Mouse (Mus musculus) skeletal muscle tissue, adult 2 months (tissue): ENCODE results near the gene Vps13c.

Experiments used
- DNase-seq: peaks from one replicate; pipeline ENCODE4 v3.0.0-alpha.2; 2012; ENCODE audit warnings: low read depth, low spot score

The Vps13c gene

GRCm38 (mm10) chr9:67830411-67831358 lies 9.5 kb upstream of the Vps13c start:
- no peak for DNase-seq

- no peak for DNase-seq
Measured at GRCm38 (mm10) chr9:67831359-67832045, 8.7 kb upstream of the Vps13c start.

- DNase-seq: no peak
Measured at GRCm38 (mm10) chr9:67832046-67832605, 8.1 kb upstream of the Vps13c start, which contains the start of gene C2cd4a. Gene C2cd4a, minus strand, starts transcription at chr9:67832330.

- no peak for DNase-seq
Measured at GRCm38 (mm10) chr9:67834535-67834934, 5.7 kb upstream of the Vps13c start.

GRCm38 (mm10) chr9:67837311-67837710 lies 2.9 kb upstream of the Vps13c start:
- DNase-seq: no peak

GRCm38 (mm10) chr9:67842797-67843196 lies 2.6 kb downstream of the Vps13c start:
- no peak for DNase-seq

GRCm38 (mm10) chr9:67845012-67845411 lies 4.8 kb downstream of the Vps13c start:
- DNase-seq: no peak

GRCm38 (mm10) chr9:67845648-67846047 lies 5.5 kb downstream of the Vps13c start:
- DNase-seq: no peak

- DNase-seq: no peak
Measured at GRCm38 (mm10) chr9:67846089-67846488, 5.9 kb downstream of the Vps13c start.

- DNase-seq: no peak
Measured at GRCm38 (mm10) chr9:67847606-67848005, 7.4 kb downstream of the Vps13c start.

GRCm38 (mm10) chr9:67849397-67849796 lies 9.2 kb downstream of the Vps13c start:
- no peak for DNase-seq

- no peak for DNase-seq
Measured at GRCm38 (mm10) chr9:67849846-67850245, 9.7 kb downstream of the Vps13c start.

- DNase-seq: no peak
Measured at GRCm38 (mm10) chr9:67851150-67851549, 11.0 kb downstream of the Vps13c start.

- no peak for DNase-seq
Measured at GRCm38 (mm10) chr9:67860273-67860672, 20.1 kb downstream of the Vps13c start.

GRCm38 (mm10) chr9:67863332-67863731 lies 23.1 kb downstream of the Vps13c start:
- DNase-seq: no peak

- DNase-seq: no peak
Measured at GRCm38 (mm10) chr9:67864011-67864410, 23.8 kb downstream of the Vps13c start.

GRCm38 (mm10) chr9:67865411-67865810 lies 25.2 kb downstream of the Vps13c start:
- no peak for DNase-seq

GRCm38 (mm10) chr9:67867411-67867810 lies 27.2 kb downstream of the Vps13c start:
- DNase-seq: no peak

GRCm38 (mm10) chr9:67869691-67870450 lies 29.7 kb downstream of the Vps13c start:
- no peak for DNase-seq

GRCm38 (mm10) chr9:67874522-67875222 lies 34.5 kb downstream of the Vps13c start:
- no peak for DNase-seq

- peak; percentile 18 for DNase-seq
Measured at GRCm38 (mm10) chr9:67875337-67875736, 35.1 kb downstream of the Vps13c start.
